Mouse (Mus musculus) MEL (cell line): ENCODE results near the gene Dennd2c. TPM values are rescaled to one million over a fixed set of nuclear protein-coding genes. Genes with fewer than 3 reads are reported as not detected.

Source experiments
- DNase-seq: peaks from one replicate; pipeline ENCODE4 v3.0.0; 2011; ENCODE audit warnings: low read depth, low spot score
- H3K27ac ChIP-seq: 2 replicates; pipeline ENCODE4 v1.5.1; 2012; ENCODE audit warnings: low read depth, mild to moderate bottlenecking, control low read depth, low read length, moderate library complexity; ENCODE audit not compliant: control insufficient read depth
- H3K27me3 ChIP-seq, 2 experiments: fragments of 150-350 bp in 1 of 2; sonication (generic) in 1 of 2; 2 replicates each; pipeline ENCODE4 v1.6.1; 2012; ENCODE audit warnings: low read length in 2 of 2, mild to moderate bottlenecking in 2 of 2, improper control_type of control experiment in 1 of 2, moderate library complexity in 1 of 2; ENCODE audit not compliant: insufficient read depth in 2 of 2, control insufficient read depth in 1 of 2
- H3K36me3 ChIP-seq, 2 experiments: 2 replicates each; pipeline ENCODE4 v1.6.1; 2012 to 2014; ENCODE audit warnings: low read length in 2 of 2, improper control_type of control experiment in 1 of 2, inconsistent platforms in 1 of 2, mild to moderate bottlenecking in 1 of 2; ENCODE audit not compliant: insufficient read depth in 2 of 2, control insufficient read depth in 1 of 2
- H3K4me1 ChIP-seq, 2 experiments: fragments of 150-350 bp in 1 of 2; sonication (generic) in 1 of 2; 2 replicates each; pipeline ENCODE4 v1.6.1; 2012; ENCODE audit warnings: low read length in 2 of 2, improper control_type of control experiment in 1 of 2, mild to moderate bottlenecking in 1 of 2; ENCODE audit not compliant: insufficient read depth in 2 of 2, control insufficient read depth in 1 of 2
- H3K4me3 ChIP-seq, 2 experiments: fragments of 150-350 bp in 1 of 2; sonication (generic) in 1 of 2; 2 replicates each; pipeline ENCODE4 v1.5.1; 2012; ENCODE audit warnings: low read depth in 2 of 2, low read length in 2 of 2, mild to moderate bottlenecking in 2 of 2, moderate library complexity in 2 of 2, control low read depth in 1 of 2, improper control_type of control experiment in 1 of 2; ENCODE audit not compliant: control insufficient read depth in 1 of 2, insufficient read depth in 1 of 2
- H3K79me2 ChIP-seq: 2 replicates; pipeline ENCODE4 v1.6.1; 2012; ENCODE audit warnings: mild to moderate bottlenecking, low read length, moderate library complexity; ENCODE audit not compliant: control insufficient read depth, poor library complexity, insufficient read depth
- H3K9ac ChIP-seq: 2 replicates; pipeline ENCODE4 v1.6.1; 2012; ENCODE audit warnings: low read depth, mild to moderate bottlenecking, control low read depth, low read length, moderate library complexity; ENCODE audit not compliant: control insufficient read depth, poor library complexity, severe bottlenecking
- H3K9me3 ChIP-seq: fragments of 150-350 bp; sonication (generic); replicated peaks from 2 replicates; pipeline ENCODE4 v1.6.1; 2012; ENCODE audit warnings: mild to moderate bottlenecking, low read length, improper control_type of control experiment, moderate library complexity; ENCODE audit not compliant: insufficient read depth
- BHLHE40 ChIP-seq: IDR thresholded peaks from 2 replicates; pipeline ENCODE4 v1.6.1; 2012; ENCODE audit warnings: low read depth, mild to moderate bottlenecking, inconsistent platforms, low read length, improper control_type of control experiment, borderline replicate concordance
- CHD1 ChIP-seq: IDR thresholded peaks from 2 replicates; pipeline ENCODE4 v1.6.1; 2012; ENCODE audit warnings: low read depth, mild to moderate bottlenecking, inconsistent platforms, low read length, improper control_type of control experiment
- CHD2 ChIP-seq: IDR thresholded peaks from 2 replicates; pipeline ENCODE4 v1.6.1; 2011; ENCODE audit warnings: low read length, improper control_type of control experiment
- JUND ChIP-seq: IDR thresholded peaks from 2 replicates; pipeline ENCODE4 v1.6.1; 2011; ENCODE audit warnings: low read depth, mild to moderate bottlenecking, improper control_type of control experiment, low read length
- KAT2A ChIP-seq: conservative IDR thresholded peaks from 2 replicates; pipeline ENCODE4 v1.6.1; 2012; ENCODE audit warnings: low read depth, low read length, improper control_type of control experiment, inconsistent platforms
- MXI1 ChIP-seq: IDR thresholded peaks from 2 replicates; pipeline ENCODE4 v1.6.1; 2011; ENCODE audit warnings: mild to moderate bottlenecking, low read depth, low read length, improper control_type of control experiment
- MYB ChIP-seq: IDR thresholded peaks from 2 replicates; pipeline ENCODE4 v1.6.1; 2011; ENCODE audit warnings: mild to moderate bottlenecking, low read depth, low read length, improper control_type of control experiment
- MYC ChIP-seq: IDR thresholded peaks from 2 replicates; pipeline ENCODE4 v1.6.1; 2011; ENCODE audit warnings: low read depth, mild to moderate bottlenecking, low read length, improper control_type of control experiment, moderate library complexity
- NRF1 ChIP-seq: IDR thresholded peaks from 2 replicates; pipeline ENCODE4 v1.6.1; 2014; ENCODE audit warnings: low read depth, mild to moderate bottlenecking, inconsistent platforms, low read length, improper control_type of control experiment, moderate library complexity; ENCODE audit not compliant: poor library complexity, insufficient read depth, severe bottlenecking
- POLR2AphosphoS5 ChIP-seq: IDR thresholded peaks from 2 replicates; pipeline ENCODE4 v1.6.1; 2012; ENCODE audit warnings: low read depth, borderline replicate concordance, mild to moderate bottlenecking, inconsistent platforms, low read length, moderate library complexity, mixed read lengths
- RAD21 ChIP-seq: IDR thresholded peaks from 2 replicates; pipeline ENCODE4 v1.6.1; 2011; ENCODE audit warnings: mild to moderate bottlenecking, low read depth, low read length, improper control_type of control experiment
- SIN3A ChIP-seq: IDR thresholded peaks from 2 replicates; pipeline ENCODE4 v1.6.1; 2012; ENCODE audit warnings: low read length, improper control_type of control experiment, inconsistent platforms
- SMC3 ChIP-seq: IDR thresholded peaks from 2 replicates; pipeline ENCODE4 v1.6.1; 2011; ENCODE audit warnings: low read depth, low read length, improper control_type of control experiment
- UBTF ChIP-seq: IDR thresholded peaks from 2 replicates; pipeline ENCODE4 v1.6.1; 2012; ENCODE audit warnings: low read depth, mild to moderate bottlenecking, inconsistent platforms, low read length, improper control_type of control experiment, moderate library complexity, borderline replicate concordance; ENCODE audit not compliant: insufficient read depth
- USF2 ChIP-seq, 2 experiments: IDR thresholded peaks; 2 replicates each; pipeline ENCODE4 v1.6.1; 2011 to 2012; ENCODE audit warnings: improper control_type of control experiment in 2 of 2, low read length in 2 of 2, borderline replicate concordance in 1 of 2, inconsistent platforms in 1 of 2, low read depth in 1 of 2, mild to moderate bottlenecking in 1 of 2; ENCODE audit not compliant: insufficient read depth in 1 of 2
- ZC3H11A ChIP-seq: IDR thresholded peaks from 2 replicates; pipeline ENCODE4 v1.6.1; 2012; ENCODE audit warnings: low read depth, mild to moderate bottlenecking, inconsistent platforms, low read length, improper control_type of control experiment
- ZKSCAN1 ChIP-seq: IDR thresholded peaks from 2 replicates; pipeline ENCODE4 v1.6.1; 2012; ENCODE audit warnings: low read depth, mild to moderate bottlenecking, inconsistent platforms, low read length, improper control_type of control experiment, moderate library complexity
- ZMIZ1 ChIP-seq: IDR thresholded peaks from 2 replicates; pipeline ENCODE4 v1.6.1; 2012; ENCODE audit warnings: low read depth, mild to moderate bottlenecking, inconsistent platforms, low read length, improper control_type of control experiment, moderate library complexity
- ZNF384 ChIP-seq: IDR thresholded peaks from 2 replicates; pipeline ENCODE4 v1.6.1; 2012; ENCODE audit warnings: low read depth, mild to moderate bottlenecking, inconsistent platforms, low read length, improper control_type of control experiment
- polyA plus RNA-seq, 2 experiments: library from polyadenylated mRNA; stranded (reverse) in 1 of 2; unstranded in 1 of 2; fragments of >175 nt in 1 of 2; fragments of >200 nt in 1 of 2; gene quantifications; 2 replicates each; pipeline versions ENCODE4 v1.2.1 to v1.2.4; 2012; ENCODE audit warnings: low replicate concordance in 2 of 2, low read depth in 1 of 2; ENCODE audit not compliant: insufficient read length in 2 of 2, insufficient read depth in 1 of 2, missing spikeins in 1 of 2
- total RNA-seq: library from RNA; depleted of rRNA; stranded (reverse); fragments of 300-350 nt; gene quantifications from 2 replicates; pipeline ENCODE4 v1.2.3, GENCODE M21; 2012

The Dennd2c gene
- total and polyA plus RNA-seq, 3 experiments: 5.0 to 8.0 TPM; not detected in 1

GRCm38 (mm10) chr3:103192161-103192560 lies 89.8 kb downstream of the Dennd2c start:
- DNase-seq: no peak
- H3K36me3 ChIP-seq: peaks cover 0 to 3% of the 10 kb centered on the region in 2 experiments; a peak in 2 of 4 replicates
- no peak overlapping the region for H3K27ac ChIP-seq
- H3K79me2 ChIP-seq: no peaks in the 10 kb centered on the region
- H3K4me1 ChIP-seq: peaks cover 2 to 5% of the 10 kb centered on the region in 2 experiments; a peak in 2 of 4 replicates
- TF ChIP-seq ZKSCAN1 (no peak), JUND (no peak), UBTF (no peak), ZNF384 (no peak), ZMIZ1 (no peak), KAT2A (no peak), CHD2 (no peak)
- no peak overlapping the region for H3K4me3 ChIP-seq
- no peaks in the 10 kb centered on the region; the same call in 1 of the 2 replicates for H3K9me3 ChIP-seq
- no peak overlapping the region for H3K9ac ChIP-seq
- H3K27me3 ChIP-seq: no peaks in the 10 kb centered on the region

GRCm38 (mm10) chr3:103193186-103193585 lies 90.8 kb downstream of the Dennd2c start:
- TF ChIP-seq POLR2AphosphoS5: no peak
- no peak for TF ChIP-seq BHLHE40
- no peak for TF ChIP-seq MXI1
- no peak for TF ChIP-seq ZC3H11A
- TF ChIP-seq MYB: no peak
- TF ChIP-seq CHD1: no peak
- TF ChIP-seq RAD21: no peak
- no peak for TF ChIP-seq SIN3A
- no peak for TF ChIP-seq MYC
- no peak for TF ChIP-seq NRF1
- TF ChIP-seq KAT2A: no peak
- no peak for TF ChIP-seq USF2 (IDR thresholded peaks at IDR 0.05; ENCODE audit: borderline replicate concordance in 1 of 2, insufficient read depth in 1 of 2, low read depth in 1 of 2, low read length in 2 of 2)
- no peak for TF ChIP-seq SMC3
- TF ChIP-seq, all 39 proteins: peak for 0
- Histone ChIP-seq H3K4me1 (peaks cover 2 to 6% of the 10 kb centered on the region in 2 experiments; a peak in 2 of 4 replicates), H3K27ac (peak overlapping the region; percentile 31; the same call in 1 of the 2 replicates)

More at GRCm38 (mm10) chr3:103193186-103193585, 90.8 kb downstream of the Dennd2c start:
- Histone ChIP-seq H3K9me3 (no peaks in the 10 kb centered on the region; the same call in 1 of the 2 replicates), H3K79me2 (no peaks in the 10 kb centered on the region), H3K27me3 (no peaks in the 10 kb centered on the region), H3K4me3 (no peak overlapping the region), H3K9ac (no peak overlapping the region), H3K36me3 (peaks cover 0 to 3% of the 10 kb centered on the region in 2 experiments; a peak in 2 of 4 replicates)
- peak; percentile 37 for DNase-seq
